Mouse (Mus musculus): ENCODE measurements at regions not wholly inside any gene's neighbourhood (a gene's known extent, or its start where the extent isn't known, plus 50 kb on each side); places are given as distances from the start of the nearest gene placed in this dataset.

DNA sequence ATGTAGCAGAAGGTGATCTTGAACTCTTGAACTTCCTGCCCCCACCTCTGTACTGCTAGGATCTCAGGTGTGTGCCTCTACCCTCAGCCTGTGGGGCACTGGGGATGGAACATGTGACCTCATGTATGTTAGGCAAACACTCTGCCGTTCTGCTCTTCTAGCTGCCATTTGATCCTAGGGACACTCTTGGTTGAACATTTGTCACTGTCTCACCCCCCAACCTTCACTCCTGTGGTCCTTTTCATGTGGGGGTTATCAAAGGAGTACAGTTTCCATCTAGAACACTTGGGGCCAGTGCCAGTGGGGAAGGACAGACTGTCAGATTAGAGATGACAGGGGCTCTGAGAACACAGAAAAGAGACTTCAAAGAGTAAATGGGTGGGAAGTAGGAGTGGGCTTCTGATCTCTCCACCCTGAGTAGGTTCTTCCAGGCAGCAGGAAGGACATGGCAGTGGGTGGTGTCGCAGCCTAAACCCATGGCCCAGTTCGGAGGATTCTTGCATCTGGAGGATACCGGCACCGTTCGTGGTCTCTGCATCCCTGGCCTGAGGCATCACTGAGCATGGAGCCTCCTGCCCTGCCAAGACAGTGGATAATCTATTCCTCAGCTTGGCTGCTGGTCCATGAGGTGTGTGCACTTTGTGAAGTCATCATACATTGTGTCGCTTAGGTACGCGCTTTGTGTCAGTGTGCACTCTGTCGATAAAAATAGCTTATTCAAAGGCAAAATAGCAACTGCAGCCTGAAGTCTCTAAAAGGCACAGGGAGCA lies 132.7 kb upstream of the Ctnnb1 start:
- 75% methylated on average over 10 of the region's 10 CpGs for WGBS
- peaks cover 11% of the 10 kb centered on the region for H3K9me3 ChIP-seq (ENCODE audit: control insufficient read depth, low read length)
- H3K4me1 ChIP-seq (ENCODE audit: control insufficient read depth, insufficient read depth, low read length), result no peaks in the 10 kb centered on the region
- no peaks in the 10 kb centered on the region for H3K36me3 ChIP-seq (ENCODE audit: control insufficient read depth, insufficient read depth, low read length)
- no peak overlapping the region for H3K9ac ChIP-seq (ENCODE audit: low read depth, low read length)
- no peak overlapping the region for H3K4me3 ChIP-seq (ENCODE audit: low read length)
- H3K4me2 ChIP-seq (replicated peaks; ENCODE audit: low read depth, low read length), result no peak overlapping the region
- no peak overlapping the region for H3K27ac ChIP-seq (ENCODE audit: low read depth, low read length)
- no peak for ATAC-seq (ENCODE audit: low FRiP score, low TSS enrichment)
- no peaks in the 10 kb centered on the region for H3K27me3 ChIP-seq (ENCODE audit: control insufficient read depth, insufficient read depth, low read length)

DNA sequence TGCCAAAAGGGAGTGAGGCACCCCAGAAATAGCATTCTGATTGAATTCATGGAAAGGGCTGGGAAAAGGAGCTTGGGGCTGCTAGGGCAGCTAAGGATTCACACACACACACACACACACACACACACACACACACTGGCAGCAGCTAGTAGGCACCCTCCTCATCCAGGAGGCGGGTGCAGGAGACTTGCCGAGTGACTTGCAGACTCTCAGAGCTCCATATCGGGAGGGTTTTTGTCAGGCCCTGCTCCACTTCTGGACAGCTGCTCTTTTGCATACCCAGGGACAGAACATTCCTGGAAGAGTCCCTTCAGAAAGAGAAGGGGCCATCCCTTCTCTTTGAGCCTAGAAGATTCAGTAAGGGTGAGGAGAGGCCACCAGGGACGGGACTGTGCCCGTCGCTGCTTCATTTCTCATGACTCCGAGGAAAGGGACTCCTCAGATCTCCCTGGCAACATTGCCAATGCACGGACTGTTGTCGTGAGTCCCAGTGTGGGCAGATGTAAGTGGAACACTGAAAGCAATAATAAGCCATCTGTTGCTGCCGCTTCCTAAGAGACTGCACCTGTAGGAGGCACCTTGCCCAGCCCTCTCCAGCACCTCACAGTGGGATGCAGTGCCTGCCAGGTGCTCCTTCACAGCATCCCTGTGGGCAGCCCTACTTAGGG lies 130.9 kb upstream of the Ctnnb1 start:
- Histone ChIP-seq H3K4me3 (ENCODE audit: low read length) (no peak overlapping the region), H3K4me1 (ENCODE audit: control insufficient read depth, insufficient read depth, low read length) (no peaks in the 10 kb centered on the region), H3K9me3 (ENCODE audit: control insufficient read depth, low read length) (peaks cover 1% of the 10 kb centered on the region), H3K9ac (ENCODE audit: low read depth, low read length) (no peak overlapping the region), H3K36me3 (ENCODE audit: control insufficient read depth, insufficient read depth, low read length) (no peaks in the 10 kb centered on the region), H3K27ac (ENCODE audit: low read depth, low read length) (no peak overlapping the region), H3K27me3 (ENCODE audit: control insufficient read depth, insufficient read depth, low read length) (no peaks in the 10 kb centered on the region), H3K4me2 (replicated peaks; ENCODE audit: low read depth, low read length) (no peak overlapping the region)
- 57% methylated on average over 10 of the region's 10 CpGs for WGBS
- no peak for ATAC-seq (ENCODE audit: low FRiP score, low TSS enrichment)

DNA sequence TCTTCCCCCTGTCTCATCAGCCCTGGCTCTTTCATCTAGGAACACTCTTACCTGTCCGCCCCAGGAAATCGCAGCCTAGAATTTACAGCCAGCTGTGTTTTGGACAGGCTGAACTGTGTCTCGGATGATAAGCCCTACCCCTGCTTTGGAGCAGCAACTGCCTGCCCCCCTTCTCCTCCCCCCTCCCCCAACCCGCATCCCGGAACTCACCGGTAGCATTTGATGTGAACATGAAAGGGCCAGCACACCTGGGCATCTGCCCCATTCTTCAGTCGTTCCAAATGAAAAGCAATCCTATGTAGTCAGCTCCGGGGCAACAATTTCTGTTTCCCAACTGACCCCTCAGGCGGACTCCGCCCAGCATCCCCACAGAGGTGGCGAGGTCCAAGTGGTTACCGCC lies 130.1 kb upstream of the Ctnnb1 start:
- Histone ChIP-seq H3K4me3 (ENCODE audit: low read length) (no peak overlapping the region), H3K9me3 (ENCODE audit: control insufficient read depth, low read length) (no peaks in the 10 kb centered on the region), H3K4me1 (ENCODE audit: control insufficient read depth, insufficient read depth, low read length) (no peaks in the 10 kb centered on the region), H3K27me3 (ENCODE audit: control insufficient read depth, insufficient read depth, low read length) (no peaks in the 10 kb centered on the region), H3K27ac (ENCODE audit: low read depth, low read length) (no peak overlapping the region), H3K9ac (ENCODE audit: low read depth, low read length) (no peak overlapping the region), H3K4me2 (replicated peaks; ENCODE audit: low read depth, low read length) (no peak overlapping the region; the same call in 1 of the 2 replicates), H3K36me3 (ENCODE audit: control insufficient read depth, insufficient read depth, low read length) (no peaks in the 10 kb centered on the region)
- WGBS, result 31% methylated on average over 12 of the region's 12 CpGs
- no peak for ATAC-seq (ENCODE audit: low FRiP score, low TSS enrichment)

DNA sequence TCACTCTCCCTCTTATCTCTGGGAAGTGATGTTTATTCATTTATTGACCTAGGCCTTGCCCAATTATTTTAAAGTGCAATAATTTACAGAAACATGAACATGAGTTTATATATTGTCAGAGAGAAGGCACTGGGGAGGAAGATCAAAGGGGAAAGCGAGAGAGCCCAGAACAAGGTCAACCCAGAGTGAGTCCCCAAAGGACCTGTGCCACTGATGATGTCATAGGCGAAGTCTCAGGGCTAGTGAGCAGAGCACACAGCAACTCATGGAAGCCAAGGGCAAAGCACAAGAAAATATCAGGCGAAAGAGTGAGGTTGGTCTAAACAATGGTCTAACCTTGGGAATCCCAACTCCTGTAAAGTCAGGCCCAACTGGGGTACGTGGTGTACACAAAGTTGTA lies 126.4 kb upstream of the Ctnnb1 start:
- Histone ChIP-seq H3K4me1 (ENCODE audit: control insufficient read depth, insufficient read depth, low read length) (peaks cover 12% of the 10 kb centered on the region; the same call in 1 of the 2 replicates), H3K4me3 (ENCODE audit: low read length) (no peak overlapping the region), H3K4me2 (replicated peaks; ENCODE audit: low read depth, low read length) (no peak overlapping the region), H3K36me3 (ENCODE audit: control insufficient read depth, insufficient read depth, low read length) (no peaks in the 10 kb centered on the region), H3K9ac (ENCODE audit: low read depth, low read length) (no peak overlapping the region), H3K27ac (ENCODE audit: low read depth, low read length) (no peak overlapping the region), H3K9me3 (ENCODE audit: control insufficient read depth, low read length) (no peaks in the 10 kb centered on the region), H3K27me3 (ENCODE audit: control insufficient read depth, insufficient read depth, low read length) (no peaks in the 10 kb centered on the region)
- no peak for ATAC-seq (ENCODE audit: low FRiP score, low TSS enrichment)
- 87% methylated on average over 4 of the region's 4 CpGs for WGBS

DNA sequence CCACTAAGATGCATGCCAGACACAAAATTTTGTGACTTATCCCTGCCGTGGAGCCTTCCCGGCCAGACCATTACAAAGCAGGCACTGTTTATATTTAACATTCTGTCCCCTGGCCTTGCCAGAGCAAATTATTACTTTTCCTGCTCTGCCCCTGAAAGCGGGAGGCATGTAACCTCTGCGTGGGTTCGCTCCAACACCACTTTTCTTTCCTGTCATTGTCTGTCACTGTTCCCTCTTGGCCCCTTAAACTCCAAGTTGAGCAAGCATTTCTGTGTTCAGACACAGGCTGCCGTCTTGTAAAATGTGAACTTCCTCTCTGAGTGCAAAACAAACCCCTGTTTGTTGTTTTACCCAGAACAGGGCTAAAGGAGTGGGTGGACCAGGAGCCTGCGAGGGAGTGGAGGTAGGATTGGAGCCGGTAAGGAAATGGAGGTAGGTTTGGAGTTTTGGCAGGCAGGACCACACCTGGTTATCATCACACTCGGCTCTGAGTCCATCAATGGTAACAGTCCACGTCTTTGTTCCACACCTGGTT lies 124.2 kb upstream of the Ctnnb1 start:
- H3K4me3 ChIP-seq (ENCODE audit: low read length), result no peak overlapping the region
- H3K27ac ChIP-seq (ENCODE audit: low read depth, low read length), result no peak overlapping the region
- no peak overlapping the region for H3K9ac ChIP-seq (ENCODE audit: low read depth, low read length)
- no peaks in the 10 kb centered on the region for H3K9me3 ChIP-seq (ENCODE audit: control insufficient read depth, low read length)
- no peaks in the 10 kb centered on the region for H3K36me3 ChIP-seq (ENCODE audit: control insufficient read depth, insufficient read depth, low read length)
- no peak for ATAC-seq (ENCODE audit: low FRiP score, low TSS enrichment)
- peaks cover 18% of the 10 kb centered on the region; the same call in 1 of the 2 replicates for H3K4me1 ChIP-seq (ENCODE audit: control insufficient read depth, insufficient read depth, low read length)
- no peaks in the 10 kb centered on the region for H3K27me3 ChIP-seq (ENCODE audit: control insufficient read depth, insufficient read depth, low read length)
- H3K4me2 ChIP-seq (replicated peaks; ENCODE audit: low read depth, low read length), result no peak overlapping the region
- 26% methylated on average over 10 of the region's 10 CpGs for WGBS

DNA sequence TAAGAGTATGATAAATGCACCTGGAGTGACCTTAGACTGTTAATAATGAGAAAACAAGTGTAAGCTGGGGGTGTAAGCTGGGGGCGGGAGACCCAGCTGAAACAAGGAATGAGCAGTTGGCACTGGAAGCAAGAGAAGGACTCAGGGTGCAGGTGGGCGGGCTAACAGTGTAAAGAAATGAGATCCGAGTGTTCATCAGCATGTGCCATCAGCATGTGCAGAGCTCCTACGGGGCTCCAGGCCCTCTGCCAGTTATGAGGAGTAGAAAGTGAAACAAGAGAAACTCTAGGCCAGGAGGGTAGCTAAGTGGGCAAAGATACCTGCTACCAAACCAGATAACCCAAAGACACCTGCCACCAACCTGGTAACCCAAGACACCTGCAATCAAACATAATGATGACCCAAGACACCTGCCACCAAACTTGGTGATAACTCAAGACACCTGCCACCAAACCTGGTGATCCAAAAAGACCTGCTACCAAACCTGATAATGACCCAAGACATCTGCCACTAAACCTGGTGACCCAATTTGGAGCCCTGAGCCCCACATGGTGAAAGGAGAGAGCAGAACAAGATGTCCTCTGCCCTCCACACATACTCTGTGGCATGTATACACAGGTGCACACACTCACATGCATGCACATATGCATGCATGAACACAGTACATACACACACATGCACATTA lies 120.1 kb upstream of the Ctnnb1 start:
- Histone ChIP-seq H3K4me1 (ENCODE audit: control insufficient read depth, insufficient read depth, low read length) (peaks cover 25% of the 10 kb centered on the region; the same call in 1 of the 2 replicates), H3K4me2 (replicated peaks; ENCODE audit: low read depth, low read length) (no peak overlapping the region), H3K9ac (ENCODE audit: low read depth, low read length) (no peak overlapping the region), H3K36me3 (ENCODE audit: control insufficient read depth, insufficient read depth, low read length) (no peaks in the 10 kb centered on the region), H3K9me3 (ENCODE audit: control insufficient read depth, low read length) (no peaks in the 10 kb centered on the region), H3K4me3 (ENCODE audit: low read length) (no peak overlapping the region), H3K27me3 (ENCODE audit: control insufficient read depth, insufficient read depth, low read length) (no peaks in the 10 kb centered on the region), H3K27ac (ENCODE audit: low read depth, low read length) (no peak overlapping the region)
- no peak for ATAC-seq (ENCODE audit: low FRiP score, low TSS enrichment)
- WGBS, result 38% methylated on average over 4 of the region's 4 CpGs

DNA sequence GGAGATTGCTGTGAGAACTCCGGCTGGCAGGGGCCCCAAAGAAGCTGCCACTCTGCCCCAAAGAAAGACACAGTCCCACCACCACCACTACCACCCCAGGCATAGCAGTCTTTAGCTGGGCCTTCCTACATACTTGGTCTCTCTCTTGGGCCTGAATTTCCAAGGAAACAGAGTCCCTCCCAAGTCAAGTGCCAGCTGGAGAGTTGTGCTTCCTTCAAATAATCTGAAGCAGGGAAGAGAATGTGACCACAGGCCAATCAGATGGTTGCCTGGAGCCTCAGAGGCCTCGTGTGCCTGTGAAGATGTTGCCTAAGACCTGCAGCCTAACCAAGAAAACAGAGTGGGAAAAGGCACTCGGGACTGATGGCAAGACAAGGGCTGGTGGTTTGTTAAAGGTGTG lies 117.5 kb upstream of the Ctnnb1 start:
- H3K4me2 ChIP-seq (replicated peaks; ENCODE audit: low read depth, low read length), result no peak overlapping the region
- H3K27me3 ChIP-seq (ENCODE audit: control insufficient read depth, insufficient read depth, low read length), result no peaks in the 10 kb centered on the region
- 75% methylated on average over 3 of the region's 3 CpGs for WGBS

DNA sequence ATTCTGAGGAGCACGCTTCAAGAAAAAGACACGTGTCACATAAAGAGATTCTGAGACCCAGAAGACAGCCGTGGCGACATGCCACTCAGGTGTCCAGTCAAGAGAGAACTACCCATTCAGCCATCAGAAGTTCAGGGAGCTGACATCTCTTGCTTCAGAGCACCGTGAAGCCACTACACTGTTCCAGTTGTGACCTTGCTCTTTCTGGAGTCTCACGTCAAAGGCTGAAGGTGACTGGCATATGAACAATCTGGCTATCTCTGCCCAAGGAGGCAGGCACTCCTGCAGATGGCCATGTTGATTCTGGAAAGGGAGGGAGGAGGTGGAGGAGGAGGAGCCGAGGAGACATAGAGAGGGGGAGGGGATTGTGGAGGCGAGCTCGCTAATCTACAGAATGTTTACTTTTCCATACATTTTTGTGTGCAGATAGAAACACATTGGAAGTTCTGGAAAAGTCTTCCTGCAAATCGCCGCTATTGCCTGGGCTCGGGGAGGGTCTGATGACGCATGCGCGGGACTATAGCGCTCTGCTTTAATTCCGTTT lies 116.3 kb upstream of the Ctnnb1 start:
- no peak for ATAC-seq (ENCODE audit: low FRiP score, low TSS enrichment)
- no peak overlapping the region for H3K4me3 ChIP-seq (ENCODE audit: low read length)
- H3K9ac ChIP-seq (ENCODE audit: low read depth, low read length), result no peak overlapping the region
- H3K4me1 ChIP-seq (ENCODE audit: control insufficient read depth, insufficient read depth, low read length), result peaks cover 19% of the 10 kb centered on the region; the same call in 1 of the 2 replicates
- no peaks in the 10 kb centered on the region for H3K27me3 ChIP-seq (ENCODE audit: control insufficient read depth, insufficient read depth, low read length)
- no peak overlapping the region for H3K27ac ChIP-seq (ENCODE audit: low read depth, low read length)
- no peaks in the 10 kb centered on the region for H3K36me3 ChIP-seq (ENCODE audit: control insufficient read depth, insufficient read depth, low read length)
- no peak overlapping the region for H3K4me2 ChIP-seq (replicated peaks; ENCODE audit: low read depth, low read length)
- whole genome bisulfite sequencing, result 71% methylated on average over 17 of the region's 17 CpGs
- H3K9me3 ChIP-seq (ENCODE audit: control insufficient read depth, low read length), result no peaks in the 10 kb centered on the region

More for the DNA sequence above, 117.5 kb upstream of the Ctnnb1 start:
- no peaks in the 10 kb centered on the region for H3K9me3 ChIP-seq (ENCODE audit: control insufficient read depth, low read length)
- no peak overlapping the region for H3K9ac ChIP-seq (ENCODE audit: low read depth, low read length)
- peaks cover 20% of the 10 kb centered on the region; the same call in 1 of the 2 replicates for H3K4me1 ChIP-seq (ENCODE audit: control insufficient read depth, insufficient read depth, low read length)
- no peak overlapping the region for H3K27ac ChIP-seq (ENCODE audit: low read depth, low read length)
- H3K36me3 ChIP-seq (ENCODE audit: control insufficient read depth, insufficient read depth, low read length), result no peaks in the 10 kb centered on the region
- no peak overlapping the region for H3K4me3 ChIP-seq (ENCODE audit: low read length)
- no peak for ATAC-seq (ENCODE audit: low FRiP score, low TSS enrichment)

Data from kidney, embryonic 14.5 days (tissue).